Mouse (Mus musculus): ENCODE measurements at regions not wholly inside any gene's neighbourhood (a gene's known extent, or its start where the extent isn't known, plus 50 kb on each side); places are given as distances from the start of the nearest gene placed in this dataset.

- DNase-seq (ENCODE audit: low read depth, low spot score): no peak
- no peak overlapping the region for H3K4me3 ChIP-seq (ENCODE audit: control insufficient read depth in 1 of 2, insufficient read depth in 1 of 2, low read depth in 2 of 2, low read length in 2 of 2)
Measured at GRCm38 (mm10) chr7:72696736-72697135, 390.3 kb upstream of the Mctp2 start.

DNA sequence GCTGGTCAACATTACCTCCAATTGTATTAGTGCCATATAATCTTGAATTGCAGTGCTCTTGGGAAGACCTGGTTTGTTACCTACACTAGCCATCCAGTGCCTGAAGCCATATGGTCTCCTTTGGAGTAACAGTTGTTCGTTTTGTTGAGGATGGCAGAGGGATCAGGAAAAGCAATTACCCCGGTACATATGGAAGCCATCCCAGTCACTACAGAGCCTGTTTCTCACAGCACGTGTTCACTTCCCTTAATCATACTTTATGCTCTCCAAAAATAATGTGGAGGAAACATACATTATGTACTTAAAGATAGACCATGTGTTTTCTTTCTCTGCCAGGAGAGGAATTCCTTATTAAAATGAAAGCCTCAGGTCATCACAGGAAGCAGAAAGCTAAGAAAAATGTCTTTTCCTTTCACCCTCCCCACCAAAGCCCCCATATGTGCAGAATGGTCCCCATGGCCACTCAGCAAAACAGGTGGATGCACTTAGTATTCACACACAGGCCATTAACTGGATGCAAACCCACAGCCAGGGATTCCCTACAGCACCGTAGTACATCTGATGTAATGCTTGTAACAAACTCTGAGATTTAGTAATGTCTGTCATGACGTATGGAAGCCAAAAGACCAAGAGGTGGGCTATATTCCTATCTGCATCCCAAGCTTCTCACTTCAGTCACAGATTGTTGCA lies 397.4 kb upstream of the Mctp2 start:
- H3K9ac ChIP-seq (ENCODE audit: control insufficient read depth, low read depth, low read length, poor library complexity, severe bottlenecking): no peak overlapping the region
- TF ChIP-seq ETS1 (IDR thresholded peaks at IDR 0.05; ENCODE audit: low read depth, low read length) (no peak), ZMIZ1 (IDR thresholded peaks at IDR 0.05; ENCODE audit: low read depth, low read length) (no peak), TBP (IDR thresholded peaks at IDR 0.05; ENCODE audit: low read depth, low read length) (no peak), CHD2 (IDR thresholded peaks at IDR 0.05; ENCODE audit: low read length) (no peak), NELFE (IDR thresholded peaks at IDR 0.05; ENCODE audit: low read depth, low read length) (no peak), USF1 (IDR thresholded peaks at IDR 0.05; ENCODE audit: low read depth, low read length) (no peak), TCF12 (IDR thresholded peaks at IDR 0.05; ENCODE audit: low read depth, low read length) (no peak), CTCF (IDR thresholded peaks at IDR 0.05 in 2 of 3, conservative IDR thresholded peaks at IDR 0.05 in 1 of 3; ENCODE audit: control insufficient read depth in 1 of 3, insufficient read depth in 1 of 3, low read depth in 2 of 3, low read length in 3 of 3, poor library complexity in 1 of 3, severe bottlenecking in 1 of 3) (no peak), RCOR1 (IDR thresholded peaks at IDR 0.05; ENCODE audit: low read depth, low read length) (no peak), ZNF384 (IDR thresholded peaks at IDR 0.05; ENCODE audit: low read depth, low read length) (no peak), NRF1 (IDR thresholded peaks at IDR 0.05; ENCODE audit: insufficient read depth, low read depth, low read length, poor library complexity, severe bottlenecking) (no peak), HCFC1 (IDR thresholded peaks at IDR 0.05; ENCODE audit: low read depth, low read length) (no peak), SIN3A (IDR thresholded peaks at IDR 0.05; ENCODE audit: low read length) (no peak), CHD1 (IDR thresholded peaks at IDR 0.05; ENCODE audit: low read depth, low read length) (no peak), KAT2A (conservative IDR thresholded peaks at IDR 0.05; ENCODE audit: low read depth, low read length) (no peak), GABPA (IDR thresholded peaks at IDR 0.05; ENCODE audit: low read depth, low read length) (no peak), USF2 (IDR thresholded peaks at IDR 0.05; ENCODE audit: borderline replicate concordance in 1 of 2, insufficient read depth in 1 of 2, low read depth in 1 of 2, low read length in 2 of 2) (no peak), EP300 (IDR thresholded peaks at IDR 0.05; ENCODE audit: low read depth in 1 of 2, low read length in 2 of 2) (no peak), JUND (IDR thresholded peaks at IDR 0.05; ENCODE audit: low read depth, low read length) (no peak), MAZ (IDR thresholded peaks at IDR 0.05; ENCODE audit: low read depth, low read length) (no peak)
- H3K4me3 ChIP-seq (ENCODE audit: control insufficient read depth in 1 of 2, insufficient read depth in 1 of 2, low read depth in 2 of 2, low read length in 2 of 2): no peak overlapping the region
- no peaks in the 10 kb centered on the region for H3K36me3 ChIP-seq (ENCODE audit: control insufficient read depth in 1 of 2, insufficient read depth in 2 of 2, low read length in 2 of 2)
- H3K27me3 ChIP-seq (ENCODE audit: control insufficient read depth in 1 of 2, insufficient read depth in 2 of 2, low read length in 2 of 2): no peaks in the 10 kb centered on the region
- DNase-seq (ENCODE audit: low read depth, low spot score): no peak
- H3K9me3 ChIP-seq (replicated peaks; ENCODE audit: insufficient read depth, low read length): no peaks in the 10 kb centered on the region
- H3K79me2 ChIP-seq (ENCODE audit: control insufficient read depth, insufficient read depth, low read length, poor library complexity): no peaks in the 10 kb centered on the region
- no peak overlapping the region for H3K27ac ChIP-seq (ENCODE audit: control insufficient read depth, low read depth, low read length)
- no peaks in the 10 kb centered on the region for H3K4me1 ChIP-seq (ENCODE audit: control insufficient read depth in 1 of 2, insufficient read depth in 2 of 2, low read length in 2 of 2)

More at GRCm38 (mm10) chr7:72696736-72697135, 390.3 kb upstream of the Mctp2 start:
- H3K4me1 ChIP-seq (ENCODE audit: control insufficient read depth in 1 of 2, insufficient read depth in 2 of 2, low read length in 2 of 2): no peaks in the 10 kb centered on the region
- no peaks in the 10 kb centered on the region for H3K79me2 ChIP-seq (ENCODE audit: control insufficient read depth, insufficient read depth, low read length, poor library complexity)
- no peak for TF ChIP-seq ZNF384 (IDR thresholded peaks at IDR 0.05; ENCODE audit: low read depth, low read length)
- no peak for TF ChIP-seq ZC3H11A (IDR thresholded peaks at IDR 0.05; ENCODE audit: low read depth, low read length)
- no peak for TF ChIP-seq ZKSCAN1 (IDR thresholded peaks at IDR 0.05; ENCODE audit: low read depth, low read length)
- TF ChIP-seq ZMIZ1 (IDR thresholded peaks at IDR 0.05; ENCODE audit: low read depth, low read length): no peak
- TF ChIP-seq EP300 (IDR thresholded peaks at IDR 0.05; ENCODE audit: low read depth in 1 of 2, low read length in 2 of 2): no peak
- TF ChIP-seq BHLHE40 (IDR thresholded peaks at IDR 0.05; ENCODE audit: borderline replicate concordance, low read depth, low read length): no peak
- TF ChIP-seq RCOR1 (IDR thresholded peaks at IDR 0.05; ENCODE audit: low read depth, low read length): no peak
- no peak for TF ChIP-seq MXI1 (IDR thresholded peaks at IDR 0.05; ENCODE audit: low read depth, low read length)
- H3K27me3 ChIP-seq (ENCODE audit: control insufficient read depth in 1 of 2, insufficient read depth in 2 of 2, low read length in 2 of 2): no peaks in the 10 kb centered on the region
- H3K27ac ChIP-seq (ENCODE audit: control insufficient read depth, low read depth, low read length): no peak overlapping the region
- H3K9me3 ChIP-seq (replicated peaks; ENCODE audit: insufficient read depth, low read length): no peaks in the 10 kb centered on the region
- no peak overlapping the region for H3K9ac ChIP-seq (ENCODE audit: control insufficient read depth, low read depth, low read length, poor library complexity, severe bottlenecking)
- H3K36me3 ChIP-seq (ENCODE audit: control insufficient read depth in 1 of 2, insufficient read depth in 2 of 2, low read length in 2 of 2): no peaks in the 10 kb centered on the region

Measured in MEL (cell line).